Mouse (Mus musculus) intestine, embryonic 16.5 days (tissue): ENCODE measurements around the gene Tacc3. TPM values are rescaled to one million over a fixed set of nuclear protein-coding genes. Genes with fewer than 3 reads are reported as not detected.

Experiments used
- ATAC-seq: fragments of 200-750 bp; cut with Nextera tagmentation; 2 replicates; pipeline ENCODE4 v1.8.0; 2017; ENCODE audit warnings: moderate TSS enrichment, moderate library complexity
- H3K27ac ChIP-seq: fragments of 300-500 bp; sonication (generic); 2 replicates; pipeline ENCODE4 v1.5.1; 2014; ENCODE audit warnings: mild to moderate bottlenecking, low read length
- H3K27me3 ChIP-seq: fragments of 300-500 bp; sonication (generic); replicated peaks from 2 replicates; pipeline ENCODE4 v1.6.1; 2014; ENCODE audit warnings: low read length, control low read depth, mixed read lengths; ENCODE audit not compliant: control insufficient read depth, insufficient read depth
- H3K36me3 ChIP-seq: fragments of 300-500 bp; sonication (generic); 2 replicates; pipeline ENCODE4 v1.6.1; 2014; ENCODE audit warnings: low read length, control low read depth; ENCODE audit not compliant: control insufficient read depth, insufficient read depth
- H3K4me1 ChIP-seq: fragments of 300-500 bp; sonication (generic); 2 replicates; pipeline ENCODE4 v1.6.1; 2014; ENCODE audit warnings: low read length, control low read depth, mixed read lengths; ENCODE audit not compliant: control insufficient read depth, insufficient read depth
- H3K4me2 ChIP-seq: fragments of 300-500 bp; sonication (generic); 2 replicates; pipeline ENCODE4 v1.6.1; 2014; ENCODE audit warnings: low read depth, low read length, control low read depth
- H3K4me3 ChIP-seq: fragments of 300-500 bp; sonication (generic); 2 replicates; pipeline ENCODE4 v1.5.1; 2014; ENCODE audit warnings: mild to moderate bottlenecking, low read length
- H3K9ac ChIP-seq: fragments of 300-500 bp; sonication (generic); 2 replicates; pipeline ENCODE4 v1.6.1; 2014; ENCODE audit warnings: low read depth, low read length
- H3K9me3 ChIP-seq: fragments of 300-500 bp; sonication (generic); 2 replicates; pipeline ENCODE4 v1.6.1; 2016; ENCODE audit warnings: low read length, control low read depth; ENCODE audit not compliant: control insufficient read depth
- WGBS: fragments of 180-500 bp; shearing (Covaris S2); extraction: QIAGEN DNeasy Blood & Tissue Kit; methylation state at CpG from one replicate; pipeline ENCODE4 v1.1.7; 2014; 5-methylcytosine and 5-hydroxymethylcytosine counted together
- polyA plus RNA-seq: library from polyadenylated mRNA; unstranded; fragments of >200 nt; fragmentation: Nextera tagmentation; extraction: Ambion mirVana; gene quantifications from 2 replicates; pipeline ENCODE4 v1.2.1, GENCODE M21; 2015

Gene Tacc3
- polyA plus RNA-seq, 1 experiment from 2014 or later, result 144 TPM

GRCm38 (mm10) chr5:33651921-33652782 is 5.8 kb upstream of the Tacc3 start, which contains the start of gene Slbp:
Slbp (minus strand) TSS chr5:33652574.
- peak within 1 kb of the TSS; percentile 80 for H3K9ac ChIP-seq
- peak; percentile 96 for ATAC-seq
- H3K4me1 ChIP-seq, result peaks cover 32% of the 10 kb centered on the region
- no peaks in the 10 kb centered on the region for H3K9me3 ChIP-seq
- no peaks in the 10 kb centered on the region for H3K27me3 ChIP-seq
- peaks cover 13% of the 10 kb centered on the region for H3K36me3 ChIP-seq
- peak within 1 kb of the TSS; percentile 95 for H3K27ac ChIP-seq
- peak within 1 kb of the TSS; percentile 66 for H3K4me2 ChIP-seq
- 0% methylated on average over 82 of the region's 82 CpGs for WGBS
- H3K4me3 ChIP-seq, result peak within 1 kb of the TSS; percentile 79

GRCm38 (mm10) chr5:33652783-33653173 is 5.2 kb upstream of the Tacc3 start:
- peak; percentile 19 for ATAC-seq
- H3K27ac ChIP-seq, result peak overlapping the region; percentile 75

GRCm38 (mm10) chr5:33654424-33654823 is 3.5 kb upstream of the Tacc3 start:
- ATAC-seq, result no peak
- no peaks in the 10 kb centered on the region for H3K27me3 ChIP-seq
- H3K4me2 ChIP-seq, result no peak overlapping the region
- H3K36me3 ChIP-seq, result peaks cover 7% of the 10 kb centered on the region
- 96% methylated on average over 13 of the region's 13 CpGs for WGBS
- peaks cover 37% of the 10 kb centered on the region for H3K4me1 ChIP-seq
- H3K9ac ChIP-seq, result no peak overlapping the region
- no peaks in the 10 kb centered on the region for H3K9me3 ChIP-seq
- H3K4me3 ChIP-seq, result no peak overlapping the region
- H3K27ac ChIP-seq, result no peak overlapping the region

More at GRCm38 (mm10) chr5:33652783-33653173, 5.2 kb upstream of the Tacc3 start:
- H3K4me2 ChIP-seq, result peak overlapping the region; percentile 66
- H3K4me1 ChIP-seq, result peaks cover 32% of the 10 kb centered on the region
- peaks cover 7% of the 10 kb centered on the region for H3K36me3 ChIP-seq
- peak overlapping the region; percentile 79 for H3K4me3 ChIP-seq
- 4% methylated on average over 9 of the region's 9 CpGs for WGBS
- peak overlapping the region; percentile 80 for H3K9ac ChIP-seq
- H3K27me3 ChIP-seq, result no peaks in the 10 kb centered on the region
- no peaks in the 10 kb centered on the region for H3K9me3 ChIP-seq

GRCm38 (mm10) chr5:33655251-33655840 is 2.6 kb upstream of the Tacc3 start:
- Histone ChIP-seq H3K4me1 (peaks cover 38% of the 10 kb centered on the region), H3K4me3 (no peak overlapping the region), H3K36me3 (peaks cover 7% of the 10 kb centered on the region), H3K27ac (no peak overlapping the region), H3K27me3 (no peaks in the 10 kb centered on the region), H3K9ac (peak overlapping the region; percentile 36; the same call in 1 of the 2 replicates), H3K9me3 (no peaks in the 10 kb centered on the region), H3K4me2 (no peak overlapping the region)
- no peak for ATAC-seq
- 93% methylated on average over 10 of the region's 10 CpGs for WGBS

GRCm38 (mm10) chr5:33656739-33657138 is 1.2 kb upstream of the Tacc3 start:
- Histone ChIP-seq H3K27me3 (no peaks in the 10 kb centered on the region), H3K36me3 (peaks cover 11% of the 10 kb centered on the region), H3K4me2 (peak overlapping the region; percentile 79), H3K4me3 (peak overlapping the region; percentile 79), H3K9ac (peak overlapping the region; percentile 76), H3K27ac (peak overlapping the region; percentile 84), H3K4me1 (peaks cover 30% of the 10 kb centered on the region), H3K9me3 (no peaks in the 10 kb centered on the region)
- WGBS, result 33% methylated on average over 1 of the region's 1 CpGs
- no peak for ATAC-seq

- Histone ChIP-seq H3K36me3 (peaks cover 11% of the 10 kb centered on the region), H3K27ac (peak overlapping the region; percentile 84), H3K9ac (peak overlapping the region; percentile 76), H3K9me3 (no peaks in the 10 kb centered on the region), H3K4me2 (peak overlapping the region; percentile 79), H3K4me1 (peaks cover 30% of the 10 kb centered on the region), H3K4me3 (peak overlapping the region; percentile 79), H3K27me3 (no peaks in the 10 kb centered on the region)
- under 1% methylated on average over 32 of the region's 32 CpGs for WGBS
- peak; percentile 60 for ATAC-seq
Measured at GRCm38 (mm10) chr5:33657251-33657786, 609 bp upstream of the Tacc3 start.

GRCm38 (mm10) chr5:33658664-33659050 is 729 bp downstream of the Tacc3 start:
- Histone ChIP-seq H3K36me3 (peaks cover 11% of the 10 kb centered on the region), H3K4me3 (peak overlapping the region; percentile 79), H3K4me1 (peaks cover 27% of the 10 kb centered on the region), H3K27me3 (no peaks in the 10 kb centered on the region), H3K27ac (peak overlapping the region; percentile 59), H3K9ac (peak overlapping the region; percentile 88), H3K9me3 (no peaks in the 10 kb centered on the region), H3K4me2 (peak overlapping the region; percentile 65)
- peak; percentile 1; the same call in 1 of the 2 replicates for ATAC-seq
- WGBS, result 0% methylated on average over 26 of the region's 26 CpGs

GRCm38 (mm10) chr5:33668223-33668622 is 10.3 kb downstream of the Tacc3 start:
- Histone ChIP-seq H3K27me3 (no peaks in the 10 kb centered on the region), H3K4me1 (no peaks in the 10 kb centered on the region), H3K36me3 (peaks cover 11% of the 10 kb centered on the region), H3K9me3 (no peaks in the 10 kb centered on the region), H3K4me2 (no peak overlapping the region), H3K9ac (no peak overlapping the region), H3K27ac (no peak overlapping the region), H3K4me3 (no peak overlapping the region)
- no peak for ATAC-seq

- Histone ChIP-seq H3K9me3 (no peaks in the 10 kb centered on the region), H3K27me3 (no peaks in the 10 kb centered on the region), H3K9ac (no peak overlapping the region), H3K4me2 (no peak overlapping the region), H3K27ac (no peak overlapping the region), H3K4me3 (no peak overlapping the region), H3K36me3 (peaks cover 5% of the 10 kb centered on the region), H3K4me1 (no peaks in the 10 kb centered on the region)
- ATAC-seq, result no peak
- WGBS, result 77% methylated on average over 5 of the region's 5 CpGs
Measured at GRCm38 (mm10) chr5:33671659-33672058, 13.7 kb downstream of the Tacc3 start.
